Mouse (Mus musculus): ENCODE results near the gene Lancl1. TPM values are rescaled to one million over a fixed set of nuclear protein-coding genes. Genes with fewer than 3 reads are reported as not detected.
A peak's percentile ranks its signal among the peaks of the same experiment; 100 is the strongest.

Lancl1 gene
- polyA plus RNA-seq, 1 experiment: 18.1 TPM

DNA sequence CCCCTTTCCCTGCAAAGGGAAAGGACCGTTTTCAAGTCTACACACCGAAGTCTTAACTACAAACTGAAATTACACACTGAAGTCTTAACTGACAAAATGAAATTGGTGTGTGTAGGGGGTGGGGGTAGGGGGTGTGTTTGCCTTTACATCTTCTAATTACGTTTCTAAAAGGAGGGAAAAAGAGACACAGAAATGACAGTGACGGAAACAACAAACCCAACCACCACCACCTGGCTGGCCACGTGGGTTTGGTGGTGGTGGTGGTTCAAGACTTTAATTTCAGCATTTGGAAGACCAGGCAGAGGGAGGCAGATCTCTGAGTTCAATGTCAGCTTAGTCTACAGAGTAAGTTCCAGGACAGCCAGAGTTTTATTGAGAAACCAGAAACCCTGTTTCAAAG, 411 bp upstream of the Lancl1 start:
- Histone ChIP-seq H3K36me3 (ENCODE audit: control insufficient read depth, insufficient read depth, low read length) (no peaks in the 10 kb centered on the region), H3K4me3 (ENCODE audit: low read depth, low read length) (peak overlapping the region; percentile 90), H3K27me3 (ENCODE audit: control insufficient read depth, insufficient read depth, low read length) (no peaks in the 10 kb centered on the region), H3K4me1 (ENCODE audit: control insufficient read depth, insufficient read depth, insufficient read length, low read length) (no peaks in the 10 kb centered on the region), H3K27ac (ENCODE audit: insufficient read depth, low read depth, low read length) (no peak overlapping the region)
- WGBS: 1% methylated on average over 5 of the region's 5 CpGs
- TF ChIP-seq CTCF (IDR thresholded peaks at IDR 0.05; ENCODE audit: extremely low read depth, insufficient read length, insufficient replicate concordance, low read depth, low read length): no peak
- TF ChIP-seq POLR2A (IDR thresholded peaks at IDR 0.05; ENCODE audit: low read depth, low read length): no peak

- Histone ChIP-seq H3K27ac (ENCODE audit: insufficient read depth, low read depth, low read length) (no peak overlapping the region), H3K27me3 (ENCODE audit: control insufficient read depth, insufficient read depth, low read length) (no peaks in the 10 kb centered on the region), H3K36me3 (ENCODE audit: control insufficient read depth, insufficient read depth, low read length) (0 out of 2 replicates have a peak, but pooled peaks cover 2% of the 10 kb centered on the region), H3K4me1 (ENCODE audit: control insufficient read depth, insufficient read depth, insufficient read length, low read length) (no peaks in the 10 kb centered on the region), H3K4me3 (ENCODE audit: low read depth, low read length) (no peak overlapping the region)
- TF ChIP-seq POLR2A (IDR thresholded peaks at IDR 0.05; ENCODE audit: low read depth, low read length): no peak
- no peak for TF ChIP-seq CTCF (IDR thresholded peaks at IDR 0.05; ENCODE audit: extremely low read depth, insufficient read length, insufficient replicate concordance, low read depth, low read length)
Observed at GRCm38 (mm10) chr1:67037198-67037597, 1.5 kb downstream of the Lancl1 start.

GRCm38 (mm10) chr1:67033278-67033677, 5.4 kb downstream of the Lancl1 start:
- Histone ChIP-seq H3K27ac (ENCODE audit: insufficient read depth, low read depth, low read length) (no peak overlapping the region), H3K4me1 (ENCODE audit: control insufficient read depth, insufficient read depth, insufficient read length, low read length) (no peaks in the 10 kb centered on the region), H3K4me3 (ENCODE audit: low read depth, low read length) (no peak overlapping the region), H3K27me3 (ENCODE audit: control insufficient read depth, insufficient read depth, low read length) (no peaks in the 10 kb centered on the region), H3K36me3 (ENCODE audit: control insufficient read depth, insufficient read depth, low read length) (peaks cover 7% of the 10 kb centered on the region)
- WGBS: 82% methylated on average over 7 of the region's 7 CpGs
- TF ChIP-seq CTCF (IDR thresholded peaks at IDR 0.05; ENCODE audit: extremely low read depth, insufficient read length, insufficient replicate concordance, low read depth, low read length) (no peak), POLR2A (IDR thresholded peaks at IDR 0.05; ENCODE audit: low read depth, low read length) (no peak)

- H3K27me3 ChIP-seq (ENCODE audit: control insufficient read depth, insufficient read depth, low read length): no peaks in the 10 kb centered on the region
- TF ChIP-seq CTCF (IDR thresholded peaks at IDR 0.05; ENCODE audit: extremely low read depth, insufficient read length, insufficient replicate concordance, low read depth, low read length) (no peak), POLR2A (IDR thresholded peaks at IDR 0.05; ENCODE audit: low read depth, low read length) (no peak)
- H3K4me3 ChIP-seq (ENCODE audit: low read depth, low read length): no peak overlapping the region
- H3K36me3 ChIP-seq (ENCODE audit: control insufficient read depth, insufficient read depth, low read length): peaks cover 5% of the 10 kb centered on the region
- WGBS: 68% methylated on average over 6 of the region's 6 CpGs
- no peak overlapping the region for H3K27ac ChIP-seq (ENCODE audit: insufficient read depth, low read depth, low read length)
- 0 out of 2 replicates have a peak, but pooled peaks cover 1% of the 10 kb centered on the region for H3K4me1 ChIP-seq (ENCODE audit: control insufficient read depth, insufficient read depth, insufficient read length, low read length)
Observed at GRCm38 (mm10) chr1:67026927-67027511, 11.7 kb downstream of the Lancl1 start.

DNA sequence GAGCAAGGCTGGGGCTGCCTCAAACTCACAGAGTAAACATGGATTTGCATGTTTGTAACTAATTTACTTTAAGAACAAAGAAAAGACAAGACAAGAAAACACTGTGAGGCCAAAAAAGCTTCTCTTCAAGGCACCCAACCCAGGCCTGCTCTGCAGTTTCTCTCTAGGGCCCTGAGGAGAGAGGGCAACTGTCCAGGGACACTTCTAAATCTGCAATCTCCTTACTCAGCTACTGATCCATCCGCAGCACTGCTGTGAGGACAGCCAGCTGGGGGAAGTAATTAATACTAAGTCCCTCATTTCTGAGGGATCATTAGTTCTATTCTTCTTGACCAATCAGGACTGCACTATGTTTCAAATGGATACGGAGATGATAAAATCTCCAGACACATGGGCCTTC, 12.5 kb downstream of the Lancl1 start:
- no peak for TF ChIP-seq CTCF (IDR thresholded peaks at IDR 0.05; ENCODE audit: extremely low read depth, insufficient read length, insufficient replicate concordance, low read depth, low read length)
- no peak for TF ChIP-seq POLR2A (IDR thresholded peaks at IDR 0.05; ENCODE audit: low read depth, low read length)
- no peaks in the 10 kb centered on the region for H3K27me3 ChIP-seq (ENCODE audit: control insufficient read depth, insufficient read depth, low read length)
- peaks cover 4% of the 10 kb centered on the region for H3K36me3 ChIP-seq (ENCODE audit: control insufficient read depth, insufficient read depth, low read length)
- H3K4me1 ChIP-seq (ENCODE audit: control insufficient read depth, insufficient read depth, insufficient read length, low read length): 0 out of 2 replicates have a peak, but pooled peaks cover 1% of the 10 kb centered on the region
- no peak overlapping the region for H3K4me3 ChIP-seq (ENCODE audit: low read depth, low read length)
- no peak overlapping the region for H3K27ac ChIP-seq (ENCODE audit: insufficient read depth, low read depth, low read length)
- WGBS: 73% methylated on average over 2 of the region's 2 CpGs

DNA sequence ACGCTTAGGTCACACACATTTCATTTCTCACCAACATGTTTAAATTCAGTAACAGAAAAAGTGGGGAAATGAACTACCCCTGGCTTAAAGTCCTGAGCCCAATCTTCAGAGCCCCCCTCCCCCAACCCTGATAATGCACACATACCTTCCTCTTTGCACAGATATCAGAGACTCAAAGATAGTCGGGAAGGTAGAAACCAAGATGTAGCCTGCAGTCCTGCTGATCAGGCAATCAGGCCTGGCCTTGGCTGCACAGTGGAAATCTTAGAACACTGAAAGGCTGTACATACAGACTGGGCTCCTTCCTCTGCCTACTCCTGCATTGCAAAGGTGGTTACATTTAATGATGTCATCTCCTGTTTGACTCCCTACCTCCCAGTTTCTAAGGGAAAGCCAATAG, 15.9 kb downstream of the Lancl1 start:
- H3K27ac ChIP-seq (ENCODE audit: insufficient read depth, low read depth, low read length): no peak overlapping the region
- no peak overlapping the region for H3K4me3 ChIP-seq (ENCODE audit: low read depth, low read length)
- H3K36me3 ChIP-seq (ENCODE audit: control insufficient read depth, insufficient read depth, low read length): peaks cover 8% of the 10 kb centered on the region; the same call in 1 of the 2 replicates
- 81% methylated on average over 2 of the region's 2 CpGs for WGBS
- no peaks in the 10 kb centered on the region for H3K27me3 ChIP-seq (ENCODE audit: control insufficient read depth, insufficient read depth, low read length)
- TF ChIP-seq POLR2A (IDR thresholded peaks at IDR 0.05; ENCODE audit: low read depth, low read length) (no peak), CTCF (IDR thresholded peaks at IDR 0.05; ENCODE audit: extremely low read depth, insufficient read length, insufficient replicate concordance, low read depth, low read length) (no peak)
- H3K4me1 ChIP-seq (ENCODE audit: control insufficient read depth, insufficient read depth, insufficient read length, low read length): 0 out of 2 replicates have a peak, but pooled peaks cover 1% of the 10 kb centered on the region

DNA sequence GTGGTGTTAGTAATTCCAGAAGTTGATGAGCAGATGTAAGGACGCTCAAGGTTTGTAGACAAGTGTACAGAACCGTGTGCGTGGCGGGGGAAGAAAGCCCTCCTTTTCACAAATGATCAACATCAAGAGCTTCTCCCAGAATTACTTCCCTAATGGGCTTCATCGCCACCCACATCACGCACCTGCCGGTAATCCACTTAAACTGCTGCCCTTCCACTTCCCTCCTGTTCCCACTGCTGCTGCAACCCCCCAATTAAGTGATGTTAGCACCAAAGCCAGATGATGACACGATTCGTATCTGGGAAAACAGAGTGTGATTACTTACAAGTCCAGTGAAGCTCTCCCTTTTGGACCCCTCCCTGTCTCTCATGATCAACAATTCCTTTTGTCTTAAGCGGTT, 16.6 kb downstream of the Lancl1 start:
- no peak overlapping the region for H3K4me3 ChIP-seq (ENCODE audit: low read depth, low read length)
- TF ChIP-seq CTCF (IDR thresholded peaks at IDR 0.05; ENCODE audit: extremely low read depth, insufficient read length, insufficient replicate concordance, low read depth, low read length) (no peak), POLR2A (IDR thresholded peaks at IDR 0.05; ENCODE audit: low read depth, low read length) (no peak)
- H3K4me1 ChIP-seq (ENCODE audit: control insufficient read depth, insufficient read depth, insufficient read length, low read length): 0 out of 2 replicates have a peak, but pooled peaks cover 1% of the 10 kb centered on the region
- H3K27me3 ChIP-seq (ENCODE audit: control insufficient read depth, insufficient read depth, low read length): no peaks in the 10 kb centered on the region
- no peak overlapping the region for H3K27ac ChIP-seq (ENCODE audit: insufficient read depth, low read depth, low read length)
- peaks cover 8% of the 10 kb centered on the region; the same call in 1 of the 2 replicates for H3K36me3 ChIP-seq (ENCODE audit: control insufficient read depth, insufficient read depth, low read length)
- WGBS: 93% methylated on average over 10 of the region's 10 CpGs

Data from small intestine, adult 2 months (tissue).